Mouse (Mus musculus): ENCODE data around the gene Fbxl21. TPM values are rescaled to one million over a fixed set of nuclear protein-coding genes. Genes with fewer than 3 reads are reported as not detected.
A peak's percentile ranks its signal among the peaks of the same experiment; 100 is the strongest.

The Fbxl21 gene
- polyA plus RNA-seq, 2 experiments = 2.8 to 3.2 TPM

- WGBS = 73% methylated on average over 8 of the region's 8 CpGs
- no peak for DNase-seq (ENCODE audit: low spot score)
- no peak for TF ChIP-seq POLR2A (IDR thresholded peaks at IDR 0.05; ENCODE audit: borderline replicate concordance, extremely low read depth, insufficient read depth, insufficient read length)
These were observed 38.9 kb downstream of the Fbxl21 start for GRCm38 (mm10) chr13:56561129-56561528.

GRCm38 (mm10) chr13:56563075-56563474 is 40.8 kb downstream of the Fbxl21 start:
- no peak for TF ChIP-seq POLR2A (IDR thresholded peaks at IDR 0.05; ENCODE audit: borderline replicate concordance, extremely low read depth, insufficient read depth, insufficient read length)
- H3K36me3 ChIP-seq (ENCODE audit: control insufficient read depth, insufficient read depth, low read length) = no peaks in the 10 kb centered on the region
- no peaks in the 10 kb centered on the region for H3K9me3 ChIP-seq (ENCODE audit: control insufficient read depth, low read length)
- H3K27ac ChIP-seq (replicated peaks; ENCODE audit: low read depth, low read length) = no peak overlapping the region
- DNase-seq (ENCODE audit: low spot score) (no peak), ATAC-seq (ENCODE audit: low FRiP score, low read depth) (no peak)
- no peak overlapping the region for H3K4me2 ChIP-seq (replicated peaks; ENCODE audit: low read depth, low read length, severe bottlenecking)
- H3K4me3 ChIP-seq (replicated peaks; ENCODE audit: low read length) = no peak overlapping the region
- no peak overlapping the region for H3K9ac ChIP-seq (ENCODE audit: low read depth, low read length, severe bottlenecking)
- H3K4me1 ChIP-seq (ENCODE audit: control insufficient read depth, insufficient read depth, low read length) = peaks cover 7% of the 10 kb centered on the region; the same call in 1 of the 2 replicates
- H3K27me3 ChIP-seq (ENCODE audit: control insufficient read depth, insufficient read depth, low read length) = no peaks in the 10 kb centered on the region
- 33% methylated on average over 6 of the region's 6 CpGs for WGBS

More at GRCm38 (mm10) chr13:56561129-56561528, 38.9 kb downstream of the Fbxl21 start:
- no peaks in the 10 kb centered on the region for H3K9me3 ChIP-seq (ENCODE audit: control insufficient read depth, low read length)
- H3K4me1 ChIP-seq (ENCODE audit: control insufficient read depth, insufficient read depth, low read length) = peaks cover under 1% of the 10 kb centered on the region; the same call in 1 of the 2 replicates
- no peak for ATAC-seq (ENCODE audit: low FRiP score, low read depth)
- H3K4me2 ChIP-seq (replicated peaks; ENCODE audit: low read depth, low read length, severe bottlenecking) = no peak overlapping the region
- no peaks in the 10 kb centered on the region for H3K36me3 ChIP-seq (ENCODE audit: control insufficient read depth, insufficient read depth, low read length)
- no peak overlapping the region for H3K4me3 ChIP-seq (replicated peaks; ENCODE audit: low read length)
- no peak overlapping the region for H3K27ac ChIP-seq (replicated peaks; ENCODE audit: low read depth, low read length)
- no peak overlapping the region for H3K9ac ChIP-seq (ENCODE audit: low read depth, low read length, severe bottlenecking)
- no peaks in the 10 kb centered on the region for H3K27me3 ChIP-seq (ENCODE audit: control insufficient read depth, insufficient read depth, low read length)

GRCm38 (mm10) chr13:56566336-56566735 is 44.1 kb downstream of the Fbxl21 start:
- Histone ChIP-seq H3K36me3 (ENCODE audit: control insufficient read depth, insufficient read depth, low read length) (no peaks in the 10 kb centered on the region), H3K4me2 (replicated peaks; ENCODE audit: low read depth, low read length, severe bottlenecking) (no peak overlapping the region), H3K9ac (ENCODE audit: low read depth, low read length, severe bottlenecking) (no peak overlapping the region), H3K4me3 (replicated peaks; ENCODE audit: low read length) (no peak overlapping the region), H3K27ac (replicated peaks; ENCODE audit: low read depth, low read length) (0 out of 2 replicates have a peak overlapping the region, but pooled peaks have one; percentile 33), H3K4me1 (ENCODE audit: control insufficient read depth, insufficient read depth, low read length) (peaks cover 7% of the 10 kb centered on the region; the same call in 1 of the 2 replicates), H3K9me3 (ENCODE audit: control insufficient read depth, low read length) (no peaks in the 10 kb centered on the region), H3K27me3 (ENCODE audit: control insufficient read depth, insufficient read depth, low read length) (no peaks in the 10 kb centered on the region)
- no peak for TF ChIP-seq POLR2A (IDR thresholded peaks at IDR 0.05; ENCODE audit: borderline replicate concordance, extremely low read depth, insufficient read depth, insufficient read length)
- DNase-seq (ENCODE audit: low spot score) = peak; percentile 43
- ATAC-seq (ENCODE audit: low FRiP score, low read depth) = no peak
- WGBS = 30% methylated on average over 10 of the region's 10 CpGs

- Histone ChIP-seq H3K27me3 (ENCODE audit: control insufficient read depth, insufficient read depth, low read length) (no peaks in the 10 kb centered on the region), H3K4me1 (ENCODE audit: control insufficient read depth, insufficient read depth, low read length) (peaks cover 22% of the 10 kb centered on the region), H3K9me3 (ENCODE audit: control insufficient read depth, low read length) (no peaks in the 10 kb centered on the region), H3K9ac (ENCODE audit: low read depth, low read length, severe bottlenecking) (no peak overlapping the region), H3K36me3 (ENCODE audit: control insufficient read depth, insufficient read depth, low read length) (no peaks in the 10 kb centered on the region), H3K27ac (replicated peaks; ENCODE audit: low read depth, low read length) (no peak overlapping the region), H3K4me3 (replicated peaks; ENCODE audit: low read length) (no peak overlapping the region), H3K4me2 (replicated peaks; ENCODE audit: low read depth, low read length, severe bottlenecking) (no peak overlapping the region)
- TF ChIP-seq POLR2A (IDR thresholded peaks at IDR 0.05; ENCODE audit: borderline replicate concordance, extremely low read depth, insufficient read depth, insufficient read length) = no peak
- WGBS = 83% methylated on average over 8 of the region's 8 CpGs
- ATAC-seq (ENCODE audit: low FRiP score, low read depth) = no peak
- DNase-seq (ENCODE audit: low spot score) = no peak
These were observed 49.4 kb downstream of the Fbxl21 start for GRCm38 (mm10) chr13:56571645-56572044.

GRCm38 (mm10) chr13:56575074-56575473 is 52.8 kb downstream of the Fbxl21 start:
- ATAC-seq (ENCODE audit: low FRiP score, low read depth) (no peak), DNase-seq (ENCODE audit: low spot score) (no peak)
- Histone ChIP-seq H3K27me3 (ENCODE audit: control insufficient read depth, insufficient read depth, low read length) (no peaks in the 10 kb centered on the region), H3K4me1 (ENCODE audit: control insufficient read depth, insufficient read depth, low read length) (peaks cover 21% of the 10 kb centered on the region; the same call in 1 of the 2 replicates), H3K36me3 (ENCODE audit: control insufficient read depth, insufficient read depth, low read length) (no peaks in the 10 kb centered on the region), H3K27ac (replicated peaks; ENCODE audit: low read depth, low read length) (no peak overlapping the region), H3K4me3 (replicated peaks; ENCODE audit: low read length) (no peak overlapping the region), H3K4me2 (replicated peaks; ENCODE audit: low read depth, low read length, severe bottlenecking) (no peak overlapping the region), H3K9ac (ENCODE audit: low read depth, low read length, severe bottlenecking) (no peak overlapping the region), H3K9me3 (ENCODE audit: control insufficient read depth, low read length) (no peaks in the 10 kb centered on the region)
- 87% methylated on average over 4 of the region's 4 CpGs for WGBS
- TF ChIP-seq POLR2A (IDR thresholded peaks at IDR 0.05; ENCODE audit: borderline replicate concordance, extremely low read depth, insufficient read depth, insufficient read length) = no peak
